Mouse (Mus musculus) hindbrain, embryonic 16.5 days (tissue): ENCODE measurements around the gene Unc5b. TPM values are rescaled to one million over a fixed set of nuclear protein-coding genes. Genes with fewer than 3 reads are reported as not detected.
A peak's percentile ranks its signal among the peaks of the same experiment; 100 is the strongest.

Experiments used
- ATAC-seq: fragments of 200-750 bp; cut with Nextera tagmentation; 2 replicates; pipeline ENCODE4 v1.8.0; 2017; ENCODE audit warnings: moderate TSS enrichment, moderate library complexity
- H3K27ac ChIP-seq: fragments of 300-500 bp; sonication (generic); 2 replicates; pipeline ENCODE4 v1.5.1; 2014; ENCODE audit warnings: low read depth, mild to moderate bottlenecking, control low read depth, low read length, moderate library complexity
- H3K27me3 ChIP-seq: fragments of 300-500 bp; sonication (generic); replicated peaks from 2 replicates; pipeline ENCODE4 v1.6.1; 2014; ENCODE audit warnings: low read length; ENCODE audit not compliant: control insufficient read depth, insufficient read depth
- H3K36me3 ChIP-seq: fragments of 300-500 bp; sonication (generic); 2 replicates; pipeline ENCODE4 v1.6.1; 2014; ENCODE audit warnings: mild to moderate bottlenecking, low read length, moderate library complexity, mixed read lengths; ENCODE audit not compliant: control insufficient read depth, insufficient read depth
- H3K4me1 ChIP-seq: fragments of 300-500 bp; sonication (generic); 2 replicates; pipeline ENCODE4 v1.6.1; 2014; ENCODE audit warnings: low read depth, low read length; ENCODE audit not compliant: control insufficient read depth, insufficient read depth
- H3K4me2 ChIP-seq: fragments of 300-500 bp; sonication (generic); 2 replicates; pipeline ENCODE4 v1.6.1; 2014; ENCODE audit warnings: mild to moderate bottlenecking, low read length, control low read depth, moderate library complexity
- H3K4me3 ChIP-seq: fragments of 300-500 bp; sonication (generic); 2 replicates; pipeline ENCODE4 v1.5.1; 2014; ENCODE audit warnings: mild to moderate bottlenecking, low read length, control low read depth, moderate library complexity
- H3K9ac ChIP-seq: fragments of 300-500 bp; sonication (generic); 2 replicates; pipeline ENCODE4 v1.6.1; 2014; ENCODE audit warnings: low read depth, mild to moderate bottlenecking, control low read depth, low read length, moderate library complexity
- H3K9me3 ChIP-seq: fragments of 300-500 bp; sonication (generic); 2 replicates; pipeline ENCODE4 v1.6.1; 2014; ENCODE audit warnings: mild to moderate bottlenecking, low read length, moderate library complexity; ENCODE audit not compliant: control insufficient read depth
- WGBS: fragments of 180-500 bp; shearing (Covaris S2); extraction: QIAGEN DNeasy Blood & Tissue Kit; methylation state at CpG from one replicate; pipeline ENCODE4 v1.1.7; 2014; 5-methylcytosine and 5-hydroxymethylcytosine counted together
- polyA plus RNA-seq: library from polyadenylated mRNA; unstranded; fragments of >200 nt; fragmentation: Nextera tagmentation; extraction: Ambion mirVana; gene quantifications from 2 replicates; pipeline ENCODE4 v1.2.1, GENCODE M21; 2015

The Unc5b gene
- polyA plus RNA-seq, 1 experiment from 2014 or later = 2.6 TPM

GRCm38 (mm10) chr10:60796474-60796873 lies 34.9 kb downstream of the Unc5b start:
- Histone ChIP-seq H3K4me3 (no peak overlapping the region), H3K27me3 (peaks cover 7% of the 10 kb centered on the region; the same call in 1 of the 2 replicates), H3K4me2 (no peak overlapping the region), H3K27ac (no peak overlapping the region), H3K9ac (0 out of 2 replicates have a peak overlapping the region, but pooled peaks have one; percentile 4), H3K9me3 (no peaks in the 10 kb centered on the region), H3K36me3 (no peaks in the 10 kb centered on the region), H3K4me1 (peaks cover 13% of the 10 kb centered on the region)
- no peak for ATAC-seq
- WGBS = 87% methylated on average over 7 of the region's 7 CpGs

- Histone ChIP-seq H3K9me3 (no peaks in the 10 kb centered on the region), H3K4me2 (no peak overlapping the region), H3K4me1 (peaks cover 9% of the 10 kb centered on the region), H3K27ac (no peak overlapping the region), H3K9ac (0 out of 2 replicates have a peak overlapping the region, but pooled peaks have one; percentile 4), H3K4me3 (no peak overlapping the region), H3K36me3 (no peaks in the 10 kb centered on the region), H3K27me3 (peaks cover 7% of the 10 kb centered on the region; the same call in 1 of the 2 replicates)
- WGBS = 74% methylated on average over 5 of the region's 5 CpGs
- no peak for ATAC-seq
These were observed 35.4 kb downstream of the Unc5b start for GRCm38 (mm10) chr10:60796028-60796427.

- no peak for ATAC-seq
- Histone ChIP-seq H3K27me3 (peaks cover 7% of the 10 kb centered on the region; the same call in 1 of the 2 replicates), H3K27ac (no peak overlapping the region), H3K4me2 (no peak overlapping the region), H3K4me1 (no peaks in the 10 kb centered on the region; the same call in 1 of the 2 replicates), H3K9ac (no peak overlapping the region), H3K36me3 (no peaks in the 10 kb centered on the region), H3K9me3 (no peaks in the 10 kb centered on the region), H3K4me3 (no peak overlapping the region)
- 69% methylated on average over 8 of the region's 8 CpGs for WGBS
These were observed 36.6 kb downstream of the Unc5b start for GRCm38 (mm10) chr10:60794792-60795191.

- peak; percentile 43; the same call in 1 of the 2 replicates for ATAC-seq
- 23% methylated on average over 11 of the region's 11 CpGs for WGBS
These were observed 37.0 kb downstream of the Unc5b start for GRCm38 (mm10) chr10:60794374-60794773.

GRCm38 (mm10) chr10:60792841-60793240 lies 38.5 kb downstream of the Unc5b start:
- H3K27ac ChIP-seq = no peak overlapping the region

More at GRCm38 (mm10) chr10:60794374-60794773, 37.0 kb downstream of the Unc5b start:
- H3K4me1 ChIP-seq = no peaks in the 10 kb centered on the region; the same call in 1 of the 2 replicates
- no peak overlapping the region for H3K4me3 ChIP-seq
- no peak overlapping the region for H3K27ac ChIP-seq
- H3K36me3 ChIP-seq = no peaks in the 10 kb centered on the region
- H3K27me3 ChIP-seq = peaks cover 4% of the 10 kb centered on the region; the same call in 1 of the 2 replicates
- no peak overlapping the region for H3K9ac ChIP-seq
- no peaks in the 10 kb centered on the region for H3K9me3 ChIP-seq
- H3K4me2 ChIP-seq = no peak overlapping the region

GRCm38 (mm10) chr10:60792365-60792764 lies 39.0 kb downstream of the Unc5b start:
- Histone ChIP-seq H3K36me3 (no peaks in the 10 kb centered on the region), H3K9me3 (no peaks in the 10 kb centered on the region), H3K27me3 (peaks cover 3% of the 10 kb centered on the region; the same call in 1 of the 2 replicates), H3K4me1 (no peaks in the 10 kb centered on the region; the same call in 1 of the 2 replicates), H3K27ac (no peak overlapping the region), H3K4me2 (no peak overlapping the region), H3K9ac (no peak overlapping the region), H3K4me3 (no peak overlapping the region)
- no peak for ATAC-seq
- WGBS = 41% methylated on average over 10 of the region's 10 CpGs

More at GRCm38 (mm10) chr10:60792841-60793240, 38.5 kb downstream of the Unc5b start:
- no peak overlapping the region for H3K9ac ChIP-seq
- no peaks in the 10 kb centered on the region; the same call in 1 of the 2 replicates for H3K4me1 ChIP-seq
- H3K27me3 ChIP-seq = peaks cover 3% of the 10 kb centered on the region; the same call in 1 of the 2 replicates
- H3K4me3 ChIP-seq = no peak overlapping the region
- H3K36me3 ChIP-seq = no peaks in the 10 kb centered on the region
- ATAC-seq = no peak
- WGBS = 17% methylated on average over 11 of the region's 11 CpGs
- H3K4me2 ChIP-seq = no peak overlapping the region
- H3K9me3 ChIP-seq = no peaks in the 10 kb centered on the region

- no peak for ATAC-seq
- Histone ChIP-seq H3K4me3 (no peak overlapping the region), H3K9me3 (no peaks in the 10 kb centered on the region), H3K27me3 (peaks cover 3% of the 10 kb centered on the region; the same call in 1 of the 2 replicates), H3K9ac (no peak overlapping the region), H3K27ac (no peak overlapping the region), H3K4me2 (no peak overlapping the region), H3K36me3 (no peaks in the 10 kb centered on the region), H3K4me1 (no peaks in the 10 kb centered on the region; the same call in 1 of the 2 replicates)
- 86% methylated on average over 6 of the region's 6 CpGs for WGBS
These were observed 40.5 kb downstream of the Unc5b start for GRCm38 (mm10) chr10:60790912-60791311.

GRCm38 (mm10) chr10:60787303-60788074 lies 43.9 kb downstream of the Unc5b start:
- Histone ChIP-seq H3K9ac (no peak overlapping the region; the same call in 1 of the 2 replicates), H3K4me1 (no peaks in the 10 kb centered on the region), H3K4me3 (no peak overlapping the region), H3K27ac (no peak overlapping the region), H3K4me2 (no peak overlapping the region), H3K9me3 (no peaks in the 10 kb centered on the region), H3K36me3 (no peaks in the 10 kb centered on the region), H3K27me3 (peaks cover 3% of the 10 kb centered on the region; the same call in 1 of the 2 replicates)
- peak; percentile 86 for ATAC-seq
- 39% methylated on average over 16 of the region's 16 CpGs for WGBS

- no peaks in the 10 kb centered on the region for H3K36me3 ChIP-seq
- 16% methylated on average over 2 of the region's 2 CpGs for WGBS
- H3K27ac ChIP-seq = no peak overlapping the region
- H3K4me2 ChIP-seq = no peak overlapping the region
- ATAC-seq = no peak
- H3K9me3 ChIP-seq = no peaks in the 10 kb centered on the region
- H3K27me3 ChIP-seq = no peaks in the 10 kb centered on the region; the same call in 1 of the 2 replicates
- no peak overlapping the region for H3K4me3 ChIP-seq
- peaks cover 2% of the 10 kb centered on the region for H3K4me1 ChIP-seq
- H3K9ac ChIP-seq = no peak overlapping the region
These were observed 47.8 kb downstream of the Unc5b start for GRCm38 (mm10) chr10:60783608-60784007.
